Mouse (Mus musculus): ENCODE results near the gene Phf2. TPM values are rescaled to one million over a fixed set of nuclear protein-coding genes. Genes with fewer than 3 reads are reported as not detected.

The Phf2 gene
- polyA plus RNA-seq (2015; fragmentation: Nextera tagmentation; extraction: Ambion mirVana) = 7.2 and 7.3 TPM in 2 replicates

GRCm38 (mm10) chr13:48870771-48871731 lies at the start of gene Phf2:
Phf2 (minus strand) TSS chr13:48871119.
- 0% methylated on average over 34 of the region's 117 CpGs for WGBS
- peak within 1 kb of the TSS; percentile 89 for H3K4me3 ChIP-seq (ENCODE audit: low read length)
- H3K27me3 ChIP-seq (ENCODE audit: control insufficient read depth, insufficient read depth, low read depth, low read length) = no peaks in the 10 kb centered on the region
- H3K4me2 ChIP-seq (ENCODE audit: low read depth, low read length) = peak within 1 kb of the TSS; percentile 89
- ATAC-seq (ENCODE audit: low read depth) = peak; percentile 64
- H3K36me3 ChIP-seq (ENCODE audit: control insufficient read depth, insufficient read depth, low read length) = no peaks in the 10 kb centered on the region
- H3K9me3 ChIP-seq (ENCODE audit: control insufficient read depth, low read length) = no peaks in the 10 kb centered on the region
- peak within 1 kb of the TSS; percentile 99 for H3K9ac ChIP-seq (ENCODE audit: low read length)
- H3K27ac ChIP-seq (ENCODE audit: low read length) = peak within 1 kb of the TSS; percentile 95
- peaks cover 34% of the 10 kb centered on the region for H3K4me1 ChIP-seq (replicated peaks; ENCODE audit: control insufficient read depth, insufficient read depth, low read length)

- H3K9me3 ChIP-seq (ENCODE audit: control insufficient read depth, low read length) = no peaks in the 10 kb centered on the region
- no peak overlapping the region for H3K4me3 ChIP-seq (ENCODE audit: low read length)
- no peak overlapping the region for H3K9ac ChIP-seq (ENCODE audit: low read length)
- no peak overlapping the region for H3K4me2 ChIP-seq (ENCODE audit: low read depth, low read length)
- H3K27ac ChIP-seq (ENCODE audit: low read length) = no peak overlapping the region
- WGBS = 73% methylated on average over 7 of the region's 7 CpGs
- H3K4me1 ChIP-seq (replicated peaks; ENCODE audit: control insufficient read depth, insufficient read depth, low read length) = 0 out of 2 replicates have a peak, but pooled peaks cover 3% of the 10 kb centered on the region
- no peaks in the 10 kb centered on the region for H3K27me3 ChIP-seq (ENCODE audit: control insufficient read depth, insufficient read depth, low read depth, low read length)
- ATAC-seq (ENCODE audit: low read depth) = no peak
- peaks cover 25% of the 10 kb centered on the region for H3K36me3 ChIP-seq (ENCODE audit: control insufficient read depth, insufficient read depth, low read length)
Observed at GRCm38 (mm10) chr13:48919756-48920415, 49.0 kb upstream of the Phf2 start.

DNA sequence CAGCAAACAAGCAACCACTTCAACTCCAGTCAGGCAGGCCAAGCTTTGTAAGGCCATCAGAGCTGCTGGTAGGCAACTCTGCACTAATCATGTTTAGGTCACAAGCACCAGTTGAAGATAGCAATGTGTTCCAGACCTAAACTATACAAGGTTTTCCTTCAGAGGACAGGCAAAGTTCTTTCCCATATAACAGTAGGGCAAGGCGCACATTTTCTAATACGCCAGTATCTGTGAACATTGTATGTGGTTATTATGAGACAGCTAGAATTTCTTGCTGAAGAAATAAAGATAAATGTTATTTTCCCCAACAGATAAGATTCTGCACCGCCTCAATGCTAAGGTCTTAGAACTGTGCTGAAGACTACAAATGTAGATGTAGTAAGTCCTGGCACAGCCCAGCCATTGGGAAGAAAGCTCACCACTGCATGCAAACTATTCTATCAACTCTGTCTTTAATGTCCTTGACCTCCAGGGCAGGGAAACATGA lies 46.2 kb upstream of the Phf2 start:
- Histone ChIP-seq H3K9me3 (ENCODE audit: control insufficient read depth, low read length) (no peaks in the 10 kb centered on the region), H3K27ac (ENCODE audit: low read length) (no peak overlapping the region), H3K36me3 (ENCODE audit: control insufficient read depth, insufficient read depth, low read length) (peaks cover 30% of the 10 kb centered on the region), H3K4me3 (ENCODE audit: low read length) (no peak overlapping the region), H3K4me1 (replicated peaks; ENCODE audit: control insufficient read depth, insufficient read depth, low read length) (0 out of 2 replicates have a peak, but pooled peaks cover 3% of the 10 kb centered on the region), H3K27me3 (ENCODE audit: control insufficient read depth, insufficient read depth, low read depth, low read length) (no peaks in the 10 kb centered on the region), H3K4me2 (ENCODE audit: low read depth, low read length) (no peak overlapping the region), H3K9ac (ENCODE audit: low read length) (no peak overlapping the region)
- ATAC-seq (ENCODE audit: low read depth) = no peak
- WGBS = 90% methylated on average over 3 of the region's 3 CpGs

DNA sequence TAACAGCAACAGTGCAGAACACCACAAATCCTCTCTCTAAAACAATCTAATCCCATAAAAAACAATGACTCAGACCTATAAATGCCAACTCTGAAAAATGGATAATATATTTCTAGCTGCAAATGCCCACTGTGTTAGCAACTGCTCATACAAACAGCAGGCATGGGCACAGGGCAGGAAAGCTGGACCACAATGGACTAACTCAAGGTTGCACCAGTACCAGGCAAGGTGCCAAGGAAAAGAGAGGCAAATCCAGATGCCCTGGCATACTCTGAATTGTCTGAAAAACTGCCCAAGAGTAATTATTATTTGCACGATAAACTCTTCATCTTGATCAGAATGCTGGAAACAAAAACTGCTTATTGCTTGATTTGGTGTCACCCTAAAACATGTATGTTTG lies 42.8 kb upstream of the Phf2 start:
- Histone ChIP-seq H3K4me3 (ENCODE audit: low read length) (no peak overlapping the region), H3K27ac (ENCODE audit: low read length) (no peak overlapping the region), H3K9ac (ENCODE audit: low read length) (no peak overlapping the region), H3K36me3 (ENCODE audit: control insufficient read depth, insufficient read depth, low read length) (peaks cover 25% of the 10 kb centered on the region), H3K27me3 (ENCODE audit: control insufficient read depth, insufficient read depth, low read depth, low read length) (no peaks in the 10 kb centered on the region), H3K4me1 (replicated peaks; ENCODE audit: control insufficient read depth, insufficient read depth, low read length) (0 out of 2 replicates have a peak, but pooled peaks cover 3% of the 10 kb centered on the region), H3K4me2 (ENCODE audit: low read depth, low read length) (no peak overlapping the region), H3K9me3 (ENCODE audit: control insufficient read depth, low read length) (no peaks in the 10 kb centered on the region)
- WGBS = 90% methylated on average over 1 of the region's 1 CpGs
- ATAC-seq (ENCODE audit: low read depth) = no peak

DNA sequence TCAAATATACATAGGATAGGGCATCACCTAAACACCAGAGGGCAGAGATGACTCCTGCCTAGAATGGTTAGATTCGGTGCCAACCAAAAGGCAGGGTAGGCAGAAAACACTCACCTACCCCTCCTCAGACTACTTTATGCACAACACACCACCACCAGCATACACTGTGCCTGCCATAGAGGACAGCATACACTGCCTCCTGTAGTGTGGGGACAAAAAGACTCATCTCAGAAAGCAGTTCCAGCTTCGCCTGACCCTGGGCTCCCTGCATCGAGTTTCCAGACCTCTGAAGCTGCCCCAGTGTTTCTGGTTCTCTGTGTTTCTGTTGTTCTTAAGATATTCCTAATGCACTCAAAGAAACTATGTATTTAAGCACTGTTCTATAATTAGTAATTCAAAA lies 42.2 kb upstream of the Phf2 start:
- H3K9ac ChIP-seq (ENCODE audit: low read length) = no peak overlapping the region
- 0 out of 2 replicates have a peak, but pooled peaks cover 3% of the 10 kb centered on the region for H3K4me1 ChIP-seq (replicated peaks; ENCODE audit: control insufficient read depth, insufficient read depth, low read length)
- H3K36me3 ChIP-seq (ENCODE audit: control insufficient read depth, insufficient read depth, low read length) = peaks cover 29% of the 10 kb centered on the region
- H3K4me3 ChIP-seq (ENCODE audit: low read length) = no peak overlapping the region
- no peak overlapping the region for H3K27ac ChIP-seq (ENCODE audit: low read length)
- WGBS = 89% methylated on average over 3 of the region's 3 CpGs
- no peak overlapping the region for H3K4me2 ChIP-seq (ENCODE audit: low read depth, low read length)
- ATAC-seq (ENCODE audit: low read depth) = no peak
- no peaks in the 10 kb centered on the region for H3K27me3 ChIP-seq (ENCODE audit: control insufficient read depth, insufficient read depth, low read depth, low read length)
- no peaks in the 10 kb centered on the region for H3K9me3 ChIP-seq (ENCODE audit: control insufficient read depth, low read length)

- WGBS = 74% methylated on average over 7 of the region's 7 CpGs
- no peak overlapping the region for H3K27ac ChIP-seq (ENCODE audit: low read length)
Observed at GRCm38 (mm10) chr13:48911426-48911825, 40.5 kb upstream of the Phf2 start.

GRCm38 (mm10) chr13:48905458-48905857 lies 34.5 kb upstream of the Phf2 start:
- H3K9ac ChIP-seq (ENCODE audit: low read length) = no peak overlapping the region
- ATAC-seq (ENCODE audit: low read depth) = no peak
- WGBS = 92% methylated on average over 2 of the region's 2 CpGs
- peaks cover 29% of the 10 kb centered on the region for H3K36me3 ChIP-seq (ENCODE audit: control insufficient read depth, insufficient read depth, low read length)
- H3K4me2 ChIP-seq (ENCODE audit: low read depth, low read length) = no peak overlapping the region
- no peak overlapping the region for H3K27ac ChIP-seq (ENCODE audit: low read length)
- no peaks in the 10 kb centered on the region for H3K4me1 ChIP-seq (replicated peaks; ENCODE audit: control insufficient read depth, insufficient read depth, low read length)
- H3K9me3 ChIP-seq (ENCODE audit: control insufficient read depth, low read length) = no peaks in the 10 kb centered on the region
- no peak overlapping the region for H3K4me3 ChIP-seq (ENCODE audit: low read length)
- H3K27me3 ChIP-seq (ENCODE audit: control insufficient read depth, insufficient read depth, low read depth, low read length) = no peaks in the 10 kb centered on the region

More at GRCm38 (mm10) chr13:48911426-48911825, 40.5 kb upstream of the Phf2 start:
- no peaks in the 10 kb centered on the region for H3K9me3 ChIP-seq (ENCODE audit: control insufficient read depth, low read length)
- H3K9ac ChIP-seq (ENCODE audit: low read length) = no peak overlapping the region
- ATAC-seq (ENCODE audit: low read depth) = no peak
- H3K4me1 ChIP-seq (replicated peaks; ENCODE audit: control insufficient read depth, insufficient read depth, low read length) = 0 out of 2 replicates have a peak, but pooled peaks cover 3% of the 10 kb centered on the region
- H3K36me3 ChIP-seq (ENCODE audit: control insufficient read depth, insufficient read depth, low read length) = peaks cover 24% of the 10 kb centered on the region
- no peak overlapping the region for H3K4me3 ChIP-seq (ENCODE audit: low read length)
- H3K27me3 ChIP-seq (ENCODE audit: control insufficient read depth, insufficient read depth, low read depth, low read length) = no peaks in the 10 kb centered on the region
- no peak overlapping the region for H3K4me2 ChIP-seq (ENCODE audit: low read depth, low read length)

GRCm38 (mm10) chr13:48895376-48895775 lies 24.5 kb upstream of the Phf2 start:
- H3K4me2 ChIP-seq (ENCODE audit: low read depth, low read length) = no peak overlapping the region
- H3K36me3 ChIP-seq (ENCODE audit: control insufficient read depth, insufficient read depth, low read length) = peaks cover 45% of the 10 kb centered on the region
- no peaks in the 10 kb centered on the region for H3K4me1 ChIP-seq (replicated peaks; ENCODE audit: control insufficient read depth, insufficient read depth, low read length)
- no peaks in the 10 kb centered on the region for H3K27me3 ChIP-seq (ENCODE audit: control insufficient read depth, insufficient read depth, low read depth, low read length)
- H3K9ac ChIP-seq (ENCODE audit: low read length) = no peak overlapping the region
- H3K4me3 ChIP-seq (ENCODE audit: low read length) = no peak overlapping the region
- no peak overlapping the region for H3K27ac ChIP-seq (ENCODE audit: low read length)
- no peaks in the 10 kb centered on the region for H3K9me3 ChIP-seq (ENCODE audit: control insufficient read depth, low read length)
- WGBS = 77% methylated on average over 5 of the region's 5 CpGs
- ATAC-seq (ENCODE audit: low read depth) = no peak
